Comparison of ENCODE assay signal across 9 mouse cellular contexts in genomic region chr11:26785164-26785563, GRCm38 (mm10).
DNase-seq lines count a peak whose midpoint lies in the region; ATAC-seq and TF ChIP-seq lines count a peak whose summit lies in the region.
"Had no signal": no experiment of that assay in that cellular context is flagged by ENCODE, and none has a peak within 500 bp of the region (broad histone marks: within the 10 kb centered on the region; RNA-seq: fewer than 3 reads in every experiment).

No protein-coding gene starts in this region.

- DNase-seq in heart, adult 2 months = no peak
- DNase-seq in ovary, postnatal 14 days (ENCODE audit: low spot score) = peak; percentile 1
- DNase-seq in ovary, postnatal 36 days (ENCODE audit: low spot score) = no peak
- peak; percentile 25 for DNase-seq in retina, postnatal 1 day
- no peak for DNase-seq in liver
- no peak for DNase-seq in adrenal gland, postnatal 25 days

- no peaks in the 10 kb centered on the region for H3K4me1 ChIP-seq in heart, adult 2 months (ENCODE audit: control insufficient read depth, insufficient read depth, low read length)
- no peaks in the 10 kb centered on the region for H3K4me1 ChIP-seq in heart, embryonic 11.5 days (ENCODE audit: control insufficient read depth, insufficient read depth, low read length)
- H3K4me1 ChIP-seq: heart, embryonic 13.5 days had no signal

- no peak overlapping the region for H3K27ac ChIP-seq in heart, adult 2 months
- no peak overlapping the region for H3K27ac ChIP-seq in heart, embryonic 11.5 days (ENCODE audit: low read depth, low read length)
- H3K27ac ChIP-seq: heart, embryonic 13.5 days had no signal

- no peaks in the 10 kb centered on the region for H3K27me3 ChIP-seq in heart, adult 2 months (ENCODE audit: control insufficient read depth, insufficient read depth, low read length)
- H3K27me3 ChIP-seq in heart, embryonic 11.5 days (ENCODE audit: control insufficient read depth, insufficient read depth, low read length) = no peaks in the 10 kb centered on the region
- H3K27me3 ChIP-seq: heart, embryonic 13.5 days had no signal

- peak; percentile 69 for TF ChIP-seq CTCF in heart, adult 2 months (IDR thresholded peaks at IDR 0.05)

- H3K4me2 ChIP-seq in heart, embryonic 11.5 days = no peak overlapping the region
- H3K4me2 ChIP-seq: heart, embryonic 13.5 days had no signal

- no peak for TF ChIP-seq POLR2A in heart, adult 2 months (IDR thresholded peaks at IDR 0.05; ENCODE audit: insufficient read depth, low read depth, low read length)

- no peaks in the 10 kb centered on the region for H3K36me3 ChIP-seq in heart, adult 2 months (ENCODE audit: control insufficient read depth, insufficient read depth, low read length)
- H3K36me3 ChIP-seq in heart, embryonic 11.5 days (ENCODE audit: control insufficient read depth, insufficient read depth, low read length) = no peaks in the 10 kb centered on the region
- H3K36me3 ChIP-seq: heart, embryonic 13.5 days had no signal

- intact Hi-C loops in heart, adult 2 months (cut with DNase I) = no loop called here

- TF ChIP-seq EP300 in heart, adult 2 months (IDR thresholded peaks at IDR 0.05; ENCODE audit: insufficient read depth, low read depth, low read length) = no peak

- H3K79me2 ChIP-seq in heart, adult 2 months (replicated peaks; ENCODE audit: control insufficient read depth, insufficient read depth, low read length) = no peaks in the 10 kb centered on the region

- H3K9ac ChIP-seq in heart, adult 2 months (ENCODE audit: low read depth, low read length) = no peak overlapping the region
- no peak overlapping the region for H3K9ac ChIP-seq in heart, embryonic 11.5 days (ENCODE audit: low read depth, low read length)
- H3K9ac ChIP-seq: heart, embryonic 13.5 days had no signal

- WGBS in heart, adult 2 months = 9% methylated on average over 1 of the region's 1 CpGs
- 14% methylated on average over 1 of the region's 1 CpGs for WGBS in heart, embryonic 11.5 days (ENCODE audit: insufficient replicate concordance)

- H3K9me3 ChIP-seq in heart, embryonic 11.5 days (replicated peaks; ENCODE audit: control insufficient read depth, low read length) = no peaks in the 10 kb centered on the region
- H3K9me3 ChIP-seq: heart, embryonic 13.5 days had no signal

- no peak for ATAC-seq in heart, embryonic 11.5 days (replicated peaks; ENCODE audit: insufficient number of reproducible peaks, low FRiP score, low TSS enrichment)
- ATAC-seq in granulocyte monocyte progenitor cell, adult 5-6 weeks (replicated peaks; ENCODE audit: poor library complexity, severe bottlenecking) = peak; percentile 68

- no peak overlapping the region for H3K4me3 ChIP-seq in heart, adult 2 months
- no peak overlapping the region for H3K4me3 ChIP-seq in heart, embryonic 11.5 days (ENCODE audit: low read depth, low read length)
- H3K4me3 ChIP-seq: heart, embryonic 13.5 days had no signal

Comparison
In these comparisons a context has a peak if more than half of its experiments do, and no peak if none do; other contexts are left out.
1. DNase-seq: peak in ovary, postnatal 14 days (single experiment) and retina, postnatal 1 day (single experiment); none in heart, adult 2 months (0 of 2), ovary, postnatal 36 days (single experiment), liver (single experiment) and adrenal gland, postnatal 25 days (single experiment).